Mouse (Mus musculus): ENCODE data around the gene Gmpr.

GRCm38 (mm10) chr13:45511706-45512435 is 4.6 kb downstream of the Gmpr start:
- TF ChIP-seq GATA1 (IDR thresholded peaks at IDR 0.05; ENCODE audit: low read length): peak; percentile 77
- peak; percentile 51; the same call in 2 of the 3 replicates for TF ChIP-seq TAL1 (IDR thresholded peaks at IDR 0.05; ENCODE audit: low read length)

Data from erythroblast, embryonic 14.5 days (primary cell).